Mouse (Mus musculus) stomach, postnatal 0 days (tissue): ENCODE data around the gene Gfod1. TPM values are rescaled to one million over a fixed set of nuclear protein-coding genes. Genes with fewer than 3 reads are reported as not detected.
A peak's percentile ranks its signal among the peaks of the same experiment; 100 is the strongest.

Experiments used
- ATAC-seq: fragments of 200-750 bp; cut with Nextera tagmentation; 2 replicates; pipeline ENCODE4 v1.8.0; 2017; ENCODE audit not compliant: low FRiP score, low TSS enrichment
- DNase-seq: peaks from one replicate; pipeline ENCODE4 v3.0.0-alpha.2; 2016; ENCODE audit warnings: low spot score
- H3K27ac ChIP-seq: fragments of 300-500 bp; sonication (generic); replicated peaks from 2 replicates; pipeline ENCODE4 v1.5.1; 2014; ENCODE audit warnings: mild to moderate bottlenecking, control low read depth
- H3K27me3 ChIP-seq: fragments of 300-500 bp; sonication (generic); 2 replicates; pipeline ENCODE4 v1.6.1; 2014; ENCODE audit warnings: low read length; ENCODE audit not compliant: control insufficient read depth, insufficient read depth
- H3K36me3 ChIP-seq: fragments of 300-500 bp; sonication (generic); 2 replicates; pipeline ENCODE4 v1.6.1; 2014; ENCODE audit warnings: low read length, mixed read lengths; ENCODE audit not compliant: control insufficient read depth, insufficient read depth
- H3K4me1 ChIP-seq: fragments of 300-500 bp; sonication (generic); replicated peaks from 2 replicates; pipeline ENCODE4 v1.6.1; 2014; ENCODE audit warnings: antibody characterized with exemption; ENCODE audit not compliant: control insufficient read depth, insufficient read depth
- H3K4me2 ChIP-seq: fragments of 300-500 bp; sonication (generic); replicated peaks from 2 replicates; pipeline ENCODE4 v1.6.1; 2014; ENCODE audit warnings: low read depth, mild to moderate bottlenecking, control low read depth, moderate library complexity
- H3K4me3 ChIP-seq: fragments of 300-500 bp; sonication (generic); 2 replicates; pipeline ENCODE4 v1.5.1; 2014; ENCODE audit warnings: low read depth, low read length, control low read depth
- H3K9ac ChIP-seq: fragments of 300-500 bp; sonication (generic); 2 replicates; pipeline ENCODE4 v1.6.1; 2014; ENCODE audit warnings: mild to moderate bottlenecking, low read length, control low read depth, mixed read lengths
- H3K9me3 ChIP-seq: fragments of 300-500 bp; sonication (generic); 2 replicates; pipeline ENCODE4 v1.6.1; 2016; ENCODE audit warnings: low read length; ENCODE audit not compliant: control insufficient read depth
- CTCF ChIP-seq: IDR thresholded peaks from 2 replicates; pipeline ENCODE4 v1.5.1; 2016; ENCODE audit warnings: antibody characterized with exemption, low read depth, mild to moderate bottlenecking, moderate library complexity
- EP300 ChIP-seq: optimal IDR thresholded peaks from 2 replicates; pipeline ENCODE3; 2016; ENCODE audit warnings: antibody characterized with exemption
- WGBS: fragments of 180-500 bp; shearing (Covaris S2); extraction: QIAGEN DNeasy Blood & Tissue Kit; methylation state at CpG from one replicate; pipeline ENCODE4 v1.1.7; 2014; 5-methylcytosine and 5-hydroxymethylcytosine counted together
- polyA plus RNA-seq: library from polyadenylated mRNA; unstranded; fragments of >200 nt; fragmentation: Nextera tagmentation; extraction: Ambion mirVana; gene quantifications from 2 replicates; pipeline ENCODE4 v1.2.1, GENCODE M21; 2015

Gfod1 gene
- polyA plus RNA-seq, 1 experiment from 2014 or later, result 0.57 TPM

GRCm38 (mm10) chr13:43303161-43303965 is 609 bp downstream of the Gfod1 start:
- Histone ChIP-seq H3K4me2 (peak overlapping the region; percentile 99), H3K4me3 (peak overlapping the region; percentile 67), H3K9me3 (no peaks in the 10 kb centered on the region), H3K27ac (peak overlapping the region; percentile 87), H3K4me1 (peaks cover 2% of the 10 kb centered on the region; the same call in 1 of the 2 replicates), H3K27me3 (no peaks in the 10 kb centered on the region), H3K9ac (peak overlapping the region; percentile 69), H3K36me3 (no peaks in the 10 kb centered on the region)
- under 1% methylated on average over 69 of the region's 78 CpGs for WGBS
- DNase-seq (peak; percentile 48), ATAC-seq (peak; percentile 18; the same call in 1 of the 2 replicates)
- TF ChIP-seq CTCF (no peak), EP300 (no peak)

DNA sequence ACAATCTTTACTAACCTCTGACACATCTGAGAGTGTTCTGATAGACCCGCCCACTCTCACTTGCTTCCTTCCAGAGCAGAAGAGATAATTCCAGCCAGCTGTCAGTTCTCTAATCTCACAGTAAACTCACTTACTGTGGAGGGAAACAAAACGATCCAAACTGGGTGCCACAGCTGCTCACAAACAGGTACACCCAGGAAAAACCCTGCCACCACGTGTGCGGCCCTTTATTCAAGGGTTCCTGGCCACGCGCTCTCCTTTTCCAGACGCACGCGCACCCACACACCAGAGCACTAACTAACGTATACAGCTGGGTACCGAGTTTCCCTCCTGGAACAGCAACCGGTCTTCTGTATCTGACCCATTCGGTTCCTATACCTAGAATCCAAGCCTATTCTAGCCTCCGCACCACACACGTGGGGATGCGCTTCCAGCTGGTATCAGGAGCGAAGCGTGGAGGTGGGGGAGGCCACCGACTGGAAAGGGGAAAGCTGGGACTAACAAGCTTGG is 1.3 kb downstream of the Gfod1 start:
- Histone ChIP-seq H3K4me1 (peaks cover 2% of the 10 kb centered on the region; the same call in 1 of the 2 replicates), H3K9me3 (no peaks in the 10 kb centered on the region), H3K27ac (no peak overlapping the region), H3K36me3 (no peaks in the 10 kb centered on the region), H3K4me2 (peak overlapping the region; percentile 99), H3K4me3 (peak overlapping the region; percentile 67), H3K27me3 (no peaks in the 10 kb centered on the region), H3K9ac (peak overlapping the region; percentile 69)
- under 1% methylated on average over 19 of the region's 19 CpGs for WGBS
- ATAC-seq, result no peak
- DNase-seq, result peak; percentile 27
- TF ChIP-seq CTCF (no peak), EP300 (no peak)

- H3K4me2 ChIP-seq, result peak overlapping the region; percentile 99
- peaks cover 2% of the 10 kb centered on the region; the same call in 1 of the 2 replicates for H3K4me1 ChIP-seq
- H3K27ac ChIP-seq, result no peak overlapping the region
- no peak overlapping the region for H3K9ac ChIP-seq
- no peaks in the 10 kb centered on the region for H3K9me3 ChIP-seq
- no peak for DNase-seq
- H3K36me3 ChIP-seq, result no peaks in the 10 kb centered on the region
- no peak for ATAC-seq
- no peaks in the 10 kb centered on the region for H3K27me3 ChIP-seq
- peak overlapping the region; percentile 67 for H3K4me3 ChIP-seq
- WGBS, result 18% methylated on average over 11 of the region's 11 CpGs
- TF ChIP-seq CTCF, result no peak
- TF ChIP-seq EP300, result no peak
These were observed 1.7 kb downstream of the Gfod1 start for GRCm38 (mm10) chr13:43302239-43302638.

GRCm38 (mm10) chr13:43300906-43301305 is 3.1 kb downstream of the Gfod1 start:
- DNase-seq (no peak), ATAC-seq (no peak)
- Histone ChIP-seq H3K9me3 (no peaks in the 10 kb centered on the region), H3K36me3 (no peaks in the 10 kb centered on the region), H3K4me3 (no peak overlapping the region), H3K27ac (no peak overlapping the region), H3K4me2 (no peak overlapping the region), H3K4me1 (peaks cover 2% of the 10 kb centered on the region; the same call in 1 of the 2 replicates), H3K27me3 (no peaks in the 10 kb centered on the region), H3K9ac (no peak overlapping the region)
- no peak for TF ChIP-seq CTCF
- TF ChIP-seq EP300, result no peak
- 49% methylated on average over 9 of the region's 9 CpGs for WGBS

DNA sequence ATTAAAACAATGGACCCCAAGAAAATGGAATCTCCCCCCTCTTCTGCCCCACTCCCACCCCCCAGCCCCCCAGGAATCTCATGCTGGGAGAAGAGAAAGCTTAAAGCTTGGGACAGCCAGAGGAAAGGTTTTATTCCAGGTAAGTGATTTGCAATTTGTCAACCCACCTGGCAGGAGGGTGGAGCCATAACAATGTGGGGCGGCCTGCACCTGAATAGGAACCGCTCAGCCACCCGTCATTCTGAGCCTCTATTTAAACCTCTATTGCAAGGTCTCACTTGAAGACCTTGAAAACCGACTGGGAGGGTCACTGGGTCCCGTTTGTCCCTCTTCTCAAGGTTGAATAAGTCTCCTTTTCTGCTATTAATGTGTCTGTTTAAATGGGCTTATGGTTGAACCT is 3.6 kb downstream of the Gfod1 start:
- Histone ChIP-seq H3K9me3 (no peaks in the 10 kb centered on the region), H3K4me1 (peaks cover 2% of the 10 kb centered on the region; the same call in 1 of the 2 replicates), H3K36me3 (no peaks in the 10 kb centered on the region), H3K27me3 (no peaks in the 10 kb centered on the region), H3K9ac (no peak overlapping the region), H3K4me3 (no peak overlapping the region), H3K27ac (no peak overlapping the region), H3K4me2 (no peak overlapping the region)
- ATAC-seq (no peak), DNase-seq (peak; percentile 22)
- no peak for TF ChIP-seq EP300
- TF ChIP-seq CTCF, result no peak
- WGBS, result 51% methylated on average over 5 of the region's 5 CpGs

DNA sequence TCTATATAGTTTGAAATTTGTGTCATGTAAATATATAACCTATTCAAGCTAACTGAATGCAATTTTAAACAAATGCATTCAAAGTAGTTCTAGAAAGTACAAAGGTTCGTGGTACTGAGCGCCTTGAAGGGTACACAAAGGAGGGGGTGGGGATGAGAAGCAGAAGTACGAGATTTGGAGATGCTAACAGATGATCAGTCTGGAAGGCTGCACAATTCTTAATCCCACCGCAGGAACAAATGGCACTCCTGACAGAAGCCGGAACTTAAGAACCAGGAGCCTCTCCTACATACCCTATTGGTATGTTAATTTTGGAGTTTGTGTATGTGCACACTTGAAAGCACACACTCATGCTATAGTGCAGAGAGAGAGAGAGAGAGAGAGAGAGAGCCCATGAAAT is 4.8 kb downstream of the Gfod1 start:
- DNase-seq (no peak), ATAC-seq (no peak)
- no peaks in the 10 kb centered on the region for H3K9me3 ChIP-seq
- 75% methylated on average over 5 of the region's 5 CpGs for WGBS
- no peaks in the 10 kb centered on the region for H3K4me1 ChIP-seq
- no peak overlapping the region for H3K4me2 ChIP-seq
- H3K4me3 ChIP-seq, result no peak overlapping the region
- H3K27me3 ChIP-seq, result no peaks in the 10 kb centered on the region
- no peaks in the 10 kb centered on the region for H3K36me3 ChIP-seq
- H3K9ac ChIP-seq, result no peak overlapping the region
- TF ChIP-seq EP300 (no peak), CTCF (no peak)
- no peak overlapping the region for H3K27ac ChIP-seq
